Mouse (Mus musculus): Measurements from ENCODE around the gene Kit. TPM values are rescaled to one million over a fixed set of nuclear protein-coding genes. Genes with fewer than 3 reads are reported as not detected.

Gene Kit
- polyA plus RNA-seq (2015; fragmentation: Nextera tagmentation; extraction: Ambion mirVana) = 27.0 and 34.0 TPM in 2 replicates

DNA sequence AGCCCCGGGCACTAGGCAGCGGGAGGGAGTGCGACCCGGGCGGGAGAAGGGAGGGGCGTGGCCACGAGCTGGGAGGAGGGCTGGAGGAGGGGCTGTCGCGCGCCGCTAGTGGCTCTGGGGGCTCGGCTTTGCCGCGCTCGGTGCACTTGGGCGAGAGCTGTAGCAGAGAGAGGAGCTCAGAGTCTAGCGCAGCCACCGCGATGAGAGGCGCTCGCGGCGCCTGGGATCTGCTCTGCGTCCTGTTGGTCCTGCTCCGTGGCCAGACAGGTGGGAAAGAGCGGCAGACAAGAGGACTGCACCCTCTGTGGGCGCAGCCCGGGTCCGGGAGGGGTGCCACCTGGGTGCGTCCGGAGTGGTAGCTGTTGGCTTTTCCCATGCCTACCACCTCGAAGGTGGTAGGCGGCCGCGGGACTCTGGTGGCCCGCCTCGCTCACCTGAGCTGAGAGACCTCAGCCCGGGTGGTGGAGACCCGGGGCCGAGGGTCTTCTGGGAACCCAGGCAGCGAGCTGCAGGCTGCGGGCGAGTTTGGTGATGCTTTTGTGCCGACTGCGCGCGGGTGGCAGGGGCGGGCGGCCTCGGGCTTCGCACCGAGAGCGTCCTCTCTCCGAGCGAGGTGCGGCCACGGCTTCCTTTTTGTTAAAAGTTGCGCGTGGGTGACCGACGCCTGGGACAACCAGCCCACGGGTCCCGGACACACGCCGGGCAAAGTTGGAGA lies at the start of gene Kit:
Gene Kit, plus strand, starts transcription at position 65 of the 715 bp plus-strand sequence.

Measured in spleen, postnatal 0 days (tissue).